Mouse (Mus musculus) megakaryocyte, embryonic 14.5 days (primary cell): ENCODE data around the gene H2-Aa.

Experiments
- FLI1 ChIP-seq: IDR thresholded peaks from 2 replicates; pipeline ENCODE4 v1.6.1; 2012; ENCODE audit warnings: low read length, inconsistent platforms, mixed read lengths
- GATA1 ChIP-seq: IDR thresholded peaks from 3 replicates; pipeline ENCODE4 v1.6.1; 2012; ENCODE audit warnings: mixed read lengths, low read length, inconsistent platforms, borderline replicate concordance

DNA sequence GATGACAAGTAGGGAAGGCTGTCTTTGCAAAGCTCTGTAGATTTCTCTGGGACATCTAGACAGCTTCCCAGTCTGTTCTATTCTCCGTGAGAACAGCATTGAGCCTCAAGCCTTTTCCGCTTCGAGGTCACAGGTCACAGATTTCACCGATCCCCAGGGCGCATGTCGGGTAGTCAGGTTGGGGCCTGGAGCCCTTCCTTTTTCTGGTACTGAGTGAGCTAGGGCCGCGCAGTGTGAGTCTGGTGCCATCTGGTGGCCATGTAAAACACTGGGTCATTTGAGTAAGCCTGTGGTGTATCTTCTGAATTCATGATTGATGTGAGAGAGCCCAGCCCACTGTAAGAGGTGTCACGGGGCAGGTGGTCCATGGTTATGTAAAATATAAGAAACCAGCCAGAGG is 52.7 kb downstream of the H2-Aa start:
- TF ChIP-seq FLI1 (no peak), GATA1 (no peak)
